Mouse (Mus musculus): ENCODE data around the gene Mmd. TPM values are rescaled to one million over a fixed set of nuclear protein-coding genes. Genes with fewer than 3 reads are reported as not detected.
A peak's percentile ranks its signal among the peaks of the same experiment; 100 is the strongest.

Gene Mmd
- polyA plus RNA-seq, 1 experiment from 2014 or later: 36.5 TPM

- no peak for ATAC-seq
- Histone ChIP-seq H3K36me3 (ENCODE audit: control insufficient read depth, insufficient read depth) (peaks cover 31% of the 10 kb centered on the region), H3K4me2 (replicated peaks; ENCODE audit: low read depth) (no peak overlapping the region)
Measured at GRCm38 (mm10) chr11:90270132-90270877, 21.0 kb downstream of the Mmd start.

GRCm38 (mm10) chr11:90274187-90274586, 24.9 kb downstream of the Mmd start:
- Histone ChIP-seq H3K4me1 (replicated peaks; ENCODE audit: control insufficient read depth, insufficient read depth, low read length) (0 out of 2 replicates have a peak, but pooled peaks cover 2% of the 10 kb centered on the region), H3K4me3 (ENCODE audit: low read depth, low read length) (no peak overlapping the region), H3K36me3 (ENCODE audit: control insufficient read depth, insufficient read depth) (peaks cover 26% of the 10 kb centered on the region; the same call in 1 of the 2 replicates), H3K4me2 (replicated peaks; ENCODE audit: low read depth) (0 out of 2 replicates have a peak overlapping the region, but pooled peaks have one; percentile 32), H3K9ac (ENCODE audit: low read depth, low read length) (no peak overlapping the region), H3K27me3 (replicated peaks; ENCODE audit: control insufficient read depth, insufficient read depth, low read length) (no peaks in the 10 kb centered on the region), H3K27ac (ENCODE audit: low read depth, low read length) (no peak overlapping the region), H3K9me3 (ENCODE audit: control insufficient read depth) (no peaks in the 10 kb centered on the region)
- 24% methylated on average over 1 of the region's 1 CpGs for WGBS
- peak; percentile 85 for ATAC-seq
- no peak for TF ChIP-seq CTCF (IDR thresholded peaks at IDR 0.05; ENCODE audit: low read depth)

More at GRCm38 (mm10) chr11:90270132-90270877, 21.0 kb downstream of the Mmd start:
- 0 out of 2 replicates have a peak, but pooled peaks cover 3% of the 10 kb centered on the region for H3K4me1 ChIP-seq (replicated peaks; ENCODE audit: control insufficient read depth, insufficient read depth, low read length)
- no peaks in the 10 kb centered on the region for H3K27me3 ChIP-seq (replicated peaks; ENCODE audit: control insufficient read depth, insufficient read depth, low read length)
- no peak overlapping the region for H3K4me3 ChIP-seq (ENCODE audit: low read depth, low read length)
- TF ChIP-seq CTCF (IDR thresholded peaks at IDR 0.05; ENCODE audit: low read depth): no peak
- WGBS: 65% methylated on average over 11 of the region's 11 CpGs
- H3K27ac ChIP-seq (ENCODE audit: low read depth, low read length): no peak overlapping the region
- H3K9ac ChIP-seq (ENCODE audit: low read depth, low read length): no peak overlapping the region
- H3K9me3 ChIP-seq (ENCODE audit: control insufficient read depth): no peaks in the 10 kb centered on the region

GRCm38 (mm10) chr11:90275663-90276062, 26.4 kb downstream of the Mmd start:
- ATAC-seq: no peak
- no peak for TF ChIP-seq CTCF (IDR thresholded peaks at IDR 0.05; ENCODE audit: low read depth)
- H3K4me3 ChIP-seq (ENCODE audit: low read depth, low read length): no peak overlapping the region
- H3K4me1 ChIP-seq (replicated peaks; ENCODE audit: control insufficient read depth, insufficient read depth, low read length): no peaks in the 10 kb centered on the region
- no peak overlapping the region for H3K9ac ChIP-seq (ENCODE audit: low read depth, low read length)
- H3K27me3 ChIP-seq (replicated peaks; ENCODE audit: control insufficient read depth, insufficient read depth, low read length): no peaks in the 10 kb centered on the region
- WGBS: 89% methylated on average over 7 of the region's 7 CpGs
- no peak overlapping the region for H3K4me2 ChIP-seq (replicated peaks; ENCODE audit: low read depth)
- no peak overlapping the region for H3K27ac ChIP-seq (ENCODE audit: low read depth, low read length)
- H3K36me3 ChIP-seq (ENCODE audit: control insufficient read depth, insufficient read depth): peaks cover 22% of the 10 kb centered on the region; the same call in 1 of the 2 replicates
- H3K9me3 ChIP-seq (ENCODE audit: control insufficient read depth): no peaks in the 10 kb centered on the region

- Histone ChIP-seq H3K9me3 (ENCODE audit: control insufficient read depth) (no peaks in the 10 kb centered on the region), H3K4me1 (replicated peaks; ENCODE audit: control insufficient read depth, insufficient read depth, low read length) (no peaks in the 10 kb centered on the region), H3K27me3 (replicated peaks; ENCODE audit: control insufficient read depth, insufficient read depth, low read length) (no peaks in the 10 kb centered on the region), H3K36me3 (ENCODE audit: control insufficient read depth, insufficient read depth) (peaks cover 18% of the 10 kb centered on the region; the same call in 1 of the 2 replicates), H3K27ac (ENCODE audit: low read depth, low read length) (no peak overlapping the region), H3K9ac (ENCODE audit: low read depth, low read length) (no peak overlapping the region), H3K4me3 (ENCODE audit: low read depth, low read length) (no peak overlapping the region), H3K4me2 (replicated peaks; ENCODE audit: low read depth) (no peak overlapping the region)
- TF ChIP-seq CTCF (IDR thresholded peaks at IDR 0.05; ENCODE audit: low read depth): no peak
- no peak for ATAC-seq
- WGBS: 74% methylated on average over 8 of the region's 8 CpGs
Measured at GRCm38 (mm10) chr11:90276150-90276549, 26.9 kb downstream of the Mmd start.

GRCm38 (mm10) chr11:90276561-90276960, 27.3 kb downstream of the Mmd start:
- WGBS: 88% methylated on average over 12 of the region's 12 CpGs
- Histone ChIP-seq H3K4me3 (ENCODE audit: low read depth, low read length) (no peak overlapping the region), H3K27ac (ENCODE audit: low read depth, low read length) (no peak overlapping the region), H3K4me2 (replicated peaks; ENCODE audit: low read depth) (no peak overlapping the region), H3K4me1 (replicated peaks; ENCODE audit: control insufficient read depth, insufficient read depth, low read length) (no peaks in the 10 kb centered on the region), H3K27me3 (replicated peaks; ENCODE audit: control insufficient read depth, insufficient read depth, low read length) (no peaks in the 10 kb centered on the region), H3K9ac (ENCODE audit: low read depth, low read length) (no peak overlapping the region), H3K36me3 (ENCODE audit: control insufficient read depth, insufficient read depth) (peaks cover 14% of the 10 kb centered on the region; the same call in 1 of the 2 replicates), H3K9me3 (ENCODE audit: control insufficient read depth) (no peaks in the 10 kb centered on the region)
- no peak for ATAC-seq
- TF ChIP-seq CTCF (IDR thresholded peaks at IDR 0.05; ENCODE audit: low read depth): no peak

GRCm38 (mm10) chr11:90280069-90280468, 30.8 kb downstream of the Mmd start:
- H3K4me1 ChIP-seq (replicated peaks; ENCODE audit: control insufficient read depth, insufficient read depth, low read length): no peaks in the 10 kb centered on the region
- no peak for ATAC-seq
- no peak overlapping the region for H3K9ac ChIP-seq (ENCODE audit: low read depth, low read length)
- peaks cover 11% of the 10 kb centered on the region; the same call in 1 of the 2 replicates for H3K36me3 ChIP-seq (ENCODE audit: control insufficient read depth, insufficient read depth)
- WGBS: 89% methylated on average over 5 of the region's 5 CpGs
- TF ChIP-seq CTCF (IDR thresholded peaks at IDR 0.05; ENCODE audit: low read depth): no peak
- H3K9me3 ChIP-seq (ENCODE audit: control insufficient read depth): no peaks in the 10 kb centered on the region
- no peak overlapping the region for H3K27ac ChIP-seq (ENCODE audit: low read depth, low read length)
- H3K4me2 ChIP-seq (replicated peaks; ENCODE audit: low read depth): no peak overlapping the region
- no peaks in the 10 kb centered on the region for H3K27me3 ChIP-seq (replicated peaks; ENCODE audit: control insufficient read depth, insufficient read depth, low read length)
- no peak overlapping the region for H3K4me3 ChIP-seq (ENCODE audit: low read depth, low read length)
